Mouse (Mus musculus): ENCODE data around the gene Pak6. TPM values are rescaled to one million over a fixed set of nuclear protein-coding genes. Genes with fewer than 3 reads are reported as not detected.

Gene Pak6
- polyA plus RNA-seq (2017; shearing (Covaris generic)), result not detected

DNA sequence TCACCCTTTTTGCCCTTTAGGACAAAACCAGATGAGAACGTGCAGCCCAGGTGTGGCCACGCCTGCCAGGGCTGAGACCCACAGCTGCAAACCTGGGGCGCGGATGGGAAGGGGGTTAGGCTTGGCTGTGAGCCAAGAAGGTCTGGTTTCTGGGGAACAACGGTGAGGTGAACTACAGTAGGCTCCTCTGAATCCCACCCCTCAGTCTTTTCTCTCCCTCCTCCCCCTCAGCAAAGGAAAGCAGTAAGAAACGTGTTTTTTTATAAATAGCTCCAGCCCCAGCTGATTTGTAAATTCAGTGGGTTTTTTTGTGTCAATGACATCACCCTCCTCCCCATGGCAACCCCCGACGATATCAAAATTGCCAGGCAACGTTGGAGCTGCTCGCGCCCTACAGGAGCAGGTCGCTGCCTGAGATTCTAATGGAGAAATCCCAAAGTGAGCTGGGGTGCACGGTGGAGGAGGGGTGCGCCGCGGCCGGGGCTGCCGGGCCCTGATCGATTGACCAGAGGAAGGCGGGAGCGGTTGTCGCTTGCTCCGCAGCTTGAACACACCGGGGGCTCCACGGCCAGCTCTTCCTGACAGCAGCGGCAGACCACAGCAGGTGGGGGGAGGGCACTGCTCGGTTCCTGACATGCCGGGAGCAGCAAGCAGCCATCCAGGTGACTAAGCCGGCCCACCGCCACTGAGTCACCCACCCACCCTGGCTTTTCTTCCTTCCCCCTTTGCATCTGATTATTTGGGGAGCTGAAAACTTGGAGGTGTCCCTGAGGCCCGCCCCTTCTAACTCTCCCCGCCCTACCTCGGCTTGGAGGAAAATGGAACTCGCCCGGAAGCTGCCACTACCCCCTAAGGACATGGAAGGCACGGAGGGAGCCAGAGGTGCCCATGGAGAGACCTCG, at the start of gene Pak6:
Gene Pak6, plus strand, starts transcription at position 402 of the 902 bp plus-strand sequence.

DNA sequence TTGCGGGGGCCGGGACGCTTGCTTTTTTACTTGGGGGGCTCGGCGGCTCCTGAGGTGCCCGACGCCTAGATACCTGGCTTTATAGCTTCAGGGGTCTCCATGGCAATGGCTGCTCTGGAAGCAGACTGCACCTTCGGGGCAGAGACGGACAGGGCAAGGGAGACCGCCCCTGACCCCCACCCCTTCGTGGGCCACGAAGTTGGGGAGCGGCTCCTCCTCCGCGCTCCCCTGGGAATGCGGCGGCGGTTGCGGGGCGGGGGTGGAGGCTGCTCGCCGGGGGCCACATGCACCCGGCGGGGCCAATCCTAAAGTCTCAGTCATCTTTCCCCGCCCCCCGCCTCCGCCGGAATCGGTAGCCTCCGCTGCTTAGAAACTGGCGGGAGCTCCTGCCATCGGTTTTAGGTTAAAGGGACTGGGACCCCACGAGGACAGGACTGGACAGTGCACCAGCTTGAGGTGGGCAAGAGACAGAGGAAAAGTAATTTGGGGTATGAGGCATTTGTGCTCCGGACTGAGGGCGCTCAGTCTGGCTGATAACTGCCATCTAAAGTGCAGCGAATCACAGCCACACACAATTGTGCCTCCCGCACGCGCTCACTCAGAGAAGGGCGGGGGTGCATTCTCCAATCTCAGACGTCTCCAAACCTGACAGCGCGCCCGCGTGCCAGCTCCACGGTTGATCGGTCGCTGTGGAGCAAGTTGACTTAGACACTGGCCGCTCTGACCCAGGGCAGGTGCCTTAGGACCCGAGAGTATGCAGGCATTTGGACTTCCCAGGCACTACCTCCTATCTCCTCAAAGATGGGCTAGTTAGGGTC, 41.0 kb downstream of the Pak6 start, which contains the start of gene Ankrd63:
Gene Ankrd63, minus strand, starts transcription at position 51 of the 818 bp plus-strand sequence.

GRCm38 (mm10) chr2:118728337-118728736, 65.2 kb downstream of the Pak6 start, which contains the start of gene Plcb2:
Gene Plcb2 (minus strand): TSS chr2:118728438.

GRCm38 (mm10) chr2:118745232-118745884, 82.3 kb downstream of the Pak6 start, which contains the start of gene Inafm2:
Gene Inafm2 (plus strand): TSS chr2:118745758.

Other genes starting within 250 kb of the Pak6 start
- gene Srp14, start 183.6 kb upstream of the Pak6 start, polyA plus RNA-seq (2017; shearing (Covaris generic)), result 347 TPM
- gene Bmf, start 113.6 kb upstream of the Pak6 start, polyA plus RNA-seq (2017; shearing (Covaris generic)), result 2.3 TPM
- gene Bub1b, start 65.1 kb upstream of the Pak6 start, polyA plus RNA-seq (2017; shearing (Covaris generic)), result 12.1 TPM
- gene Ankrd63, start 40.7 kb downstream of the Pak6 start, polyA plus RNA-seq (2017; shearing (Covaris generic)), result not detected
- gene Plcb2, start 65.1 kb downstream of the Pak6 start, polyA plus RNA-seq (2017; shearing (Covaris generic)), result 38.6 TPM
- gene Inafm2, start 82.5 kb downstream of the Pak6 start, polyA plus RNA-seq (2017; shearing (Covaris generic)), result 2.4 TPM
- not detected for gene Ccdc9b, start 99.4 kb downstream of the Pak6 start, polyA plus RNA-seq (2017; shearing (Covaris generic))
- not detected for gene Phgr1, start 109.5 kb downstream of the Pak6 start, polyA plus RNA-seq (2017; shearing (Covaris generic))
- gene Disp2, start 116.4 kb downstream of the Pak6 start, polyA plus RNA-seq (2017; shearing (Covaris generic)), result not detected
- 13.1 TPM for gene Knstrn, start 150.7 kb downstream of the Pak6 start, polyA plus RNA-seq (2017; shearing (Covaris generic))
- gene Ivd, start 198.7 kb downstream of the Pak6 start, polyA plus RNA-seq (2017; shearing (Covaris generic)), result 65.9 TPM
- gene Bahd1, start 237.1 kb downstream of the Pak6 start, polyA plus RNA-seq (2017; shearing (Covaris generic)), result 1.7 TPM

Measured in activated CD4-positive, CD25-positive, alpha-beta regulatory T cell, adult 9 weeks (primary cell).